Mouse (Mus musculus): ENCODE measurements at regions not wholly inside any gene's neighbourhood (a gene's known extent, or its start where the extent isn't known, plus 50 kb on each side); places are given as distances from the start of the nearest gene placed in this dataset.

DNA sequence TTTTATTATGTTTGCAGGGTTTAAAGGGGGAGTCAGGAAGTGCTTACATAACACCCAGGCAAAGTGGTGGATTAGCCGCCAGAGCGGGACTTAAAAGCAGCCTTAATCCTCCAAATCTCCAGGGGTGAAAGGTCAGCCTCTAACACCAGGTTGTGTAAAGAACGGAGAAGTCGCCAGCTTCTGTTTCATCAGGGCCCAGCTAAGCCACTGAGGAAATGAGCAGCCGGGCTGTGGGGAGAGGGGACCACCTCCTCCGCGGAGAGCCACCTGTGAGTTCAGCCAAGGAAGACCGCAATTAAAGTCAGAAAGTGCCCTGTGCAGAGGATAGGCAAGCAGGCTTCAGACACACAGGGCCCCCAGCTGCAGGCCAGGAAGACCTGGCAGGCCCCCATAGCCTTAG, 359.8 kb downstream of the En1 start:
- Histone ChIP-seq H3K9me3 (ENCODE audit: control insufficient read depth, low read length) (no peaks in the 10 kb centered on the region), H3K4me2 (no peak overlapping the region), H3K27ac (ENCODE audit: low read depth, low read length) (no peak overlapping the region), H3K4me1 (ENCODE audit: control insufficient read depth, insufficient read depth, low read length) (peaks cover 8% of the 10 kb centered on the region), H3K36me3 (ENCODE audit: control insufficient read depth, insufficient read depth, low read length) (no peaks in the 10 kb centered on the region), H3K9ac (ENCODE audit: low read length) (no peak overlapping the region), H3K27me3 (ENCODE audit: control insufficient read depth, insufficient read depth, low read length) (peaks cover 11% of the 10 kb centered on the region), H3K4me3 (ENCODE audit: low read depth, low read length) (no peak overlapping the region)
- WGBS, result 7% methylated on average over 8 of the region's 8 CpGs
- ATAC-seq (ENCODE audit: low FRiP score), result peak; percentile 81
- DNase-seq (ENCODE audit: low spot score, missing footprints), result peak; percentile 93

DNA sequence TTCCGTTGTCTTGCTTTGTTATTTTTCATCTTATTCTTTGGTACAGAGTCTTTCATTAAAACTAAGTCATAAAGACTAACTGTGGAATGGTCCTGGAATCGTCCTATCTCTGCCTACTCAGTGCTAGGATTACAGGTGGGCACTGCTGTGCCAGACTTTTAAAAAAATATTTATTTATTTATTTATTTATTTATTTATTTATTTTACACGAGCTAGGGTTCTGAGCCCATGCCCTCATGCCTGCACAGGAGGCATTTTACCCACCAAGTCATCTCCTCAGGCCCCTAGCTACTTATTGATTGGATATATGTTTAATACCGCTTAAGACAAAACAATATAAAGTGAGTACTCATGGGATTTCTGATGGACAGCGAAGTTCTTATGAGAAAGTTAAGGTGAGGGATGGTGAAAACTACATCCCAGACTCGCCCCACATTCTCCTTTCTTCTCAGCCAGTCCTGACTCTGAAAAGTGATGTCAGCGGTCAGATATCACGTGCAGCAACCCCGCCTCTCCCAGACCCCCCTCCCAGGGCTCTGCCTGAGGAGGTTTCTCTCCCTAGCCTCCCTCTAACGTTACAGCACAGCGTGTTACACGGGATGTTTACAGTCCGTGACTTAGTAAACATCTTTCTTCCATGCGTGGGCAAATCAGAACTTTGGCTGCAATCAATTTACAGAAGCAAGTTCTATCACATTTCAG, 361.4 kb downstream of the En1 start:
- 27% methylated on average over 14 of the region's 14 CpGs for WGBS
- no peaks in the 10 kb centered on the region for H3K36me3 ChIP-seq (ENCODE audit: control insufficient read depth, insufficient read depth, low read length)
- peak overlapping the region; percentile 33; the same call in 1 of the 2 replicates for H3K4me2 ChIP-seq
- H3K9ac ChIP-seq (ENCODE audit: low read length), result 0 out of 2 replicates have a peak overlapping the region, but pooled peaks have one; percentile 24
- DNase-seq (ENCODE audit: low spot score, missing footprints) (peak; percentile 87), ATAC-seq (ENCODE audit: low FRiP score) (peak; percentile 79)
- H3K27me3 ChIP-seq (ENCODE audit: control insufficient read depth, insufficient read depth, low read length), result peaks cover 11% of the 10 kb centered on the region; the same call in 1 of the 2 replicates
- H3K27ac ChIP-seq (ENCODE audit: low read depth, low read length), result no peak overlapping the region
- no peak overlapping the region for H3K4me3 ChIP-seq (ENCODE audit: low read depth, low read length)
- H3K4me1 ChIP-seq (ENCODE audit: control insufficient read depth, insufficient read depth, low read length), result peaks cover 8% of the 10 kb centered on the region
- no peaks in the 10 kb centered on the region for H3K9me3 ChIP-seq (ENCODE audit: control insufficient read depth, low read length)

- no peak overlapping the region for H3K4me3 ChIP-seq (ENCODE audit: low read depth, low read length)
Measured at GRCm38 (mm10) chr1:120964179-120964517, 361.9 kb downstream of the En1 start.

GRCm38 (mm10) chr1:120966132-120966531, 363.9 kb downstream of the En1 start:
- 75% methylated on average over 3 of the region's 3 CpGs for WGBS
- no peak for ATAC-seq (ENCODE audit: low FRiP score)

More at GRCm38 (mm10) chr1:120964179-120964517, 361.9 kb downstream of the En1 start:
- Histone ChIP-seq H3K36me3 (ENCODE audit: control insufficient read depth, insufficient read depth, low read length) (no peaks in the 10 kb centered on the region), H3K4me1 (ENCODE audit: control insufficient read depth, insufficient read depth, low read length) (peaks cover 8% of the 10 kb centered on the region), H3K9ac (ENCODE audit: low read length) (0 out of 2 replicates have a peak overlapping the region, but pooled peaks have one; percentile 24), H3K4me2 (peak overlapping the region; percentile 33; the same call in 1 of the 2 replicates), H3K27ac (ENCODE audit: low read depth, low read length) (no peak overlapping the region), H3K27me3 (ENCODE audit: control insufficient read depth, insufficient read depth, low read length) (peaks cover 11% of the 10 kb centered on the region; the same call in 1 of the 2 replicates), H3K9me3 (ENCODE audit: control insufficient read depth, low read length) (no peaks in the 10 kb centered on the region)
- DNase-seq (ENCODE audit: low spot score, missing footprints) (no peak), ATAC-seq (ENCODE audit: low FRiP score) (no peak)
- 57% methylated on average over 17 of the region's 17 CpGs for WGBS

GRCm38 (mm10) chr1:120974661-120975060, 357.7 kb downstream of the Insig2 start:
- ATAC-seq (ENCODE audit: low FRiP score) (no peak), DNase-seq (ENCODE audit: low spot score, missing footprints) (no peak)
- 91% methylated on average over 1 of the region's 1 CpGs for WGBS
- Histone ChIP-seq H3K4me2 (no peak overlapping the region), H3K4me3 (ENCODE audit: low read depth, low read length) (no peak overlapping the region), H3K9ac (ENCODE audit: low read length) (no peak overlapping the region), H3K36me3 (ENCODE audit: control insufficient read depth, insufficient read depth, low read length) (no peaks in the 10 kb centered on the region), H3K4me1 (ENCODE audit: control insufficient read depth, insufficient read depth, low read length) (no peaks in the 10 kb centered on the region), H3K27me3 (ENCODE audit: control insufficient read depth, insufficient read depth, low read length) (no peaks in the 10 kb centered on the region), H3K27ac (ENCODE audit: low read depth, low read length) (no peak overlapping the region), H3K9me3 (ENCODE audit: control insufficient read depth, low read length) (no peaks in the 10 kb centered on the region)

More at GRCm38 (mm10) chr1:120966132-120966531, 363.9 kb downstream of the En1 start:
- H3K4me1 ChIP-seq (ENCODE audit: control insufficient read depth, insufficient read depth, low read length), result peaks cover 8% of the 10 kb centered on the region
- no peaks in the 10 kb centered on the region for H3K36me3 ChIP-seq (ENCODE audit: control insufficient read depth, insufficient read depth, low read length)
- peaks cover 6% of the 10 kb centered on the region; the same call in 1 of the 2 replicates for H3K27me3 ChIP-seq (ENCODE audit: control insufficient read depth, insufficient read depth, low read length)
- no peaks in the 10 kb centered on the region for H3K9me3 ChIP-seq (ENCODE audit: control insufficient read depth, low read length)
- no peak overlapping the region for H3K4me2 ChIP-seq
- H3K4me3 ChIP-seq (ENCODE audit: low read depth, low read length), result no peak overlapping the region
- H3K27ac ChIP-seq (ENCODE audit: low read depth, low read length), result no peak overlapping the region
- no peak for DNase-seq (ENCODE audit: low spot score, missing footprints)
- no peak overlapping the region for H3K9ac ChIP-seq (ENCODE audit: low read length)

- Histone ChIP-seq H3K4me2 (no peak overlapping the region), H3K9me3 (ENCODE audit: control insufficient read depth, low read length) (peaks cover 4% of the 10 kb centered on the region; the same call in 1 of the 2 replicates), H3K36me3 (ENCODE audit: control insufficient read depth, insufficient read depth, low read length) (no peaks in the 10 kb centered on the region), H3K27ac (ENCODE audit: low read depth, low read length) (no peak overlapping the region), H3K9ac (ENCODE audit: low read length) (no peak overlapping the region), H3K4me3 (ENCODE audit: low read depth, low read length) (no peak overlapping the region), H3K27me3 (ENCODE audit: control insufficient read depth, insufficient read depth, low read length) (no peaks in the 10 kb centered on the region), H3K4me1 (ENCODE audit: control insufficient read depth, insufficient read depth, low read length) (peaks cover 6% of the 10 kb centered on the region)
- no peak for DNase-seq (ENCODE audit: low spot score, missing footprints)
- ATAC-seq (ENCODE audit: low FRiP score), result no peak
- WGBS, result 94% methylated on average over 7 of the region's 7 CpGs
Measured at GRCm38 (mm10) chr1:121004535-121004934, 327.9 kb downstream of the Insig2 start.

DNA sequence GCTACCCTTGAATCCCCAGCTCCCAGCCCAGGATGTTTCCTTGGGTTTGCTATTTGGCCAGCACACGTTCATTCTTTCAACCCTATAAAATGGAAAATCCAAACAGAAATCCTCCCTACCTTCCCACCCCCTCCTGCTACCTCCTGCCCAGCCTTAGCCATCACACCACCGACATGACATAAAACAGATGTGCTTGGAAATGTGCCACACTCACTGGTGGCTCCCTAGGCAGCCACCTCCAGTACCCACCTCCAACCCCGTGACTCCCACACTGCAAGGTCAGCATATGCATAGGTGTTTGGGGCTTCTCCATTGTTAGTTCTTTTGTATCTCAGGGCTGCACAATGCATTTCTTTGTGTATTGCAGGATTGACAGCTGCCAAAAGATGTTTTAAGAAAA, 327.2 kb downstream of the Insig2 start:
- H3K9me3 ChIP-seq (ENCODE audit: control insufficient read depth, low read length), result peaks cover 4% of the 10 kb centered on the region; the same call in 1 of the 2 replicates
- no peak overlapping the region for H3K4me3 ChIP-seq (ENCODE audit: low read depth, low read length)
- DNase-seq (ENCODE audit: low spot score, missing footprints) (no peak), ATAC-seq (ENCODE audit: low FRiP score) (no peak)
- H3K4me2 ChIP-seq, result no peak overlapping the region
- no peak overlapping the region for H3K27ac ChIP-seq (ENCODE audit: low read depth, low read length)
- 49% methylated on average over 3 of the region's 3 CpGs for WGBS
- H3K36me3 ChIP-seq (ENCODE audit: control insufficient read depth, insufficient read depth, low read length), result no peaks in the 10 kb centered on the region
- H3K4me1 ChIP-seq (ENCODE audit: control insufficient read depth, insufficient read depth, low read length), result peaks cover 6% of the 10 kb centered on the region
- H3K9ac ChIP-seq (ENCODE audit: low read length), result no peak overlapping the region
- H3K27me3 ChIP-seq (ENCODE audit: control insufficient read depth, insufficient read depth, low read length), result no peaks in the 10 kb centered on the region

- Histone ChIP-seq H3K36me3 (ENCODE audit: control insufficient read depth, insufficient read depth, low read length) (no peaks in the 10 kb centered on the region), H3K27ac (ENCODE audit: low read depth, low read length) (no peak overlapping the region), H3K27me3 (ENCODE audit: control insufficient read depth, insufficient read depth, low read length) (no peaks in the 10 kb centered on the region), H3K9me3 (ENCODE audit: control insufficient read depth, low read length) (peaks cover 4% of the 10 kb centered on the region; the same call in 1 of the 2 replicates), H3K9ac (ENCODE audit: low read length) (no peak overlapping the region), H3K4me3 (ENCODE audit: low read depth, low read length) (no peak overlapping the region), H3K4me2 (no peak overlapping the region), H3K4me1 (ENCODE audit: control insufficient read depth, insufficient read depth, low read length) (no peaks in the 10 kb centered on the region)
- DNase-seq (ENCODE audit: low spot score, missing footprints), result no peak
- no peak for ATAC-seq (ENCODE audit: low FRiP score)
Measured at GRCm38 (mm10) chr1:121012126-121012525, 320.3 kb downstream of the Insig2 start.

DNA sequence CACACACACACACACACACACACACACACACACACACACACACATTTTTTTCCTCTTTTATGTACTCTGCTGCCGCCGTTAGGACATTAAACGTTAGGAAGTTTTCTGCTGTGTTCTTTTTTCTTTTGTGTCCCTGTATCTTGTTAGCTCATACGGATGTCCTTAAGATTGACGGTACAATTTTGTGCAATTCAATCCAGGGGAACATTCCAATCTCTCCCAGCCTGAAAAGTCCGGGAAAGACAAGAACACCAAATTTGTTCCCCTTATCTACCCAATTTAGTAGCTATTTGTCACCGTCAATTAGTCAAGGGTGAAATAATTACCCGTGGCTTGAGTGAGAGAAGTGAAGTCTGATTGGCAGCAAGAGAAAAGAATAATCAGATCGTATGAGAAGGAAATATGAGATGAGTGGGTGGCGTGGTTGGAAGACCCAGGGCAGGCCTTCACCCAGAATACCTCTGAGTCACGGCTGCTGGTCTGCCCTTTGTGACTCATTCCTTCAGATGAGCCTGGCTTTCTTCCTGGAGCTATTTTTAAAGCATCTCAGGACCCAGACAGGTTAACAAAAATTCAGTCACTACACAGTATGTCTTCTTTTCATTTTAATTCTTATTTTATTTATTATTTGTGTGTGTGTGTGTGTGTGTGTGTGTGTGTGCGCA, 318.4 kb downstream of the Insig2 start:
- Histone ChIP-seq H3K27ac (ENCODE audit: low read depth, low read length) (no peak overlapping the region), H3K4me2 (no peak overlapping the region), H3K9ac (ENCODE audit: low read length) (no peak overlapping the region), H3K4me1 (ENCODE audit: control insufficient read depth, insufficient read depth, low read length) (no peaks in the 10 kb centered on the region), H3K4me3 (ENCODE audit: low read depth, low read length) (no peak overlapping the region), H3K27me3 (ENCODE audit: control insufficient read depth, insufficient read depth, low read length) (no peaks in the 10 kb centered on the region), H3K9me3 (ENCODE audit: control insufficient read depth, low read length) (peaks cover 2% of the 10 kb centered on the region; the same call in 1 of the 2 replicates), H3K36me3 (ENCODE audit: control insufficient read depth, insufficient read depth, low read length) (no peaks in the 10 kb centered on the region)
- ATAC-seq (ENCODE audit: low FRiP score) (no peak), DNase-seq (ENCODE audit: low spot score, missing footprints) (no peak)
- WGBS, result 74% methylated on average over 12 of the region's 12 CpGs
